Mouse (Mus musculus) liver, adult (tissue): ENCODE results near the gene Tbc1d5.

ENCODE experiments used
- GATA4 ChIP-seq: IDR thresholded peaks from 2 replicates; pipeline ENCODE4 v1.6.1; 2014; ENCODE audit warnings: mild to moderate bottlenecking, low read length; ENCODE audit not compliant: insufficient replicate concordance

Gene Tbc1d5

GRCm38 (mm10) chr17:50966147-50966546 lies 213.0 kb downstream of the Tbc1d5 start:
- no peak for TF ChIP-seq GATA4

GRCm38 (mm10) chr17:50954313-50954712 lies 224.8 kb downstream of the Tbc1d5 start:
- TF ChIP-seq GATA4, result no peak

GRCm38 (mm10) chr17:50922308-50922707 lies 256.8 kb downstream of the Tbc1d5 start:
- TF ChIP-seq GATA4, result no peak

- peak; percentile 18; the same call in 1 of the 2 replicates for TF ChIP-seq GATA4
Measured at GRCm38 (mm10) chr17:50915216-50915615, 263.9 kb downstream of the Tbc1d5 start.

GRCm38 (mm10) chr17:50908568-50909335 lies 270.4 kb downstream of the Tbc1d5 start:
- TF ChIP-seq GATA4, result no peak

GRCm38 (mm10) chr17:50908160-50908559 lies 271.0 kb downstream of the Tbc1d5 start:
- TF ChIP-seq GATA4, result no peak

- no peak for TF ChIP-seq GATA4
Measured at GRCm38 (mm10) chr17:50906630-50907029, 272.5 kb downstream of the Tbc1d5 start.

GRCm38 (mm10) chr17:50904463-50904862 lies 274.7 kb downstream of the Tbc1d5 start:
- no peak for TF ChIP-seq GATA4

GRCm38 (mm10) chr17:50897867-50898266 lies 281.3 kb downstream of the Tbc1d5 start:
- TF ChIP-seq GATA4, result no peak

GRCm38 (mm10) chr17:50889475-50889874 lies 289.7 kb downstream of the Tbc1d5 start:
- no peak for TF ChIP-seq GATA4

- TF ChIP-seq GATA4, result no peak
Measured at GRCm38 (mm10) chr17:50879910-50880309, 299.2 kb downstream of the Tbc1d5 start.

GRCm38 (mm10) chr17:50876451-50876850 lies 302.7 kb downstream of the Tbc1d5 start:
- TF ChIP-seq GATA4, result no peak

GRCm38 (mm10) chr17:50874067-50874466 lies 305.1 kb downstream of the Tbc1d5 start:
- no peak for TF ChIP-seq GATA4

- no peak for TF ChIP-seq GATA4
Measured at GRCm38 (mm10) chr17:50872600-50872999, 306.6 kb downstream of the Tbc1d5 start.

GRCm38 (mm10) chr17:50867297-50867696 lies 311.9 kb downstream of the Tbc1d5 start:
- no peak for TF ChIP-seq GATA4

GRCm38 (mm10) chr17:50864781-50865180 lies 314.4 kb downstream of the Tbc1d5 start:
- TF ChIP-seq GATA4, result no peak

- no peak for TF ChIP-seq GATA4
Measured at GRCm38 (mm10) chr17:50853220-50853619, 325.9 kb downstream of the Tbc1d5 start.

- no peak for TF ChIP-seq GATA4
Measured at GRCm38 (mm10) chr17:50851382-50851781, 327.8 kb downstream of the Tbc1d5 start.

GRCm38 (mm10) chr17:50814089-50814488 lies 365.1 kb downstream of the Tbc1d5 start:
- TF ChIP-seq GATA4, result no peak
